Mouse (Mus musculus) T-helper 1 cell (primary cell): ENCODE results near the gene Cdon.

Experiments used
- in situ Hi-C: fragments of 300-600 bp; cut with MboI, MseI; formaldehyde crosslinking; loops from one replicate; pipeline ENCODE4 v1.15.1; 2025; ENCODE audit warnings: high pct_unique_total_duplicates

Cdon gene

DNA sequence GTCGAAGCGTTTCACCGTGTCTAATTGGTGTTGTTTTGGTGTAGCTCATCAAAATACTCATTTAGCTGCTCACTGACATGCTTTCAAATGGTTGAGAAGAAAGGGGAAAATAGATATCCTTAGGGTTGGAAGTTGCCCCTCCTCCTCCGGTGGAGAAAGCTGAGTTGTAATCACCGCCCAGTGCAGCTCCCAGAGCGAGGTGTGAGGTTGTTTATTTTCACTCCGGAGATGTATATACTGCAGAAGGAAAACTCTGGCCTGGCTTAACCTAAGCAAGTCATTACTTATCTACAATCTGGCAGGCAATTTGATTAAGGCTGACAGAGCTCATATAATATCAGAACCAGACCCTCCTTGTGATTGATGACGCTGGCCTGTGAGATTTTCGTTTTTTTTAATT lies 14.6 kb downstream of the Cdon start:
- in situ Hi-C loops = no loop called here

DNA sequence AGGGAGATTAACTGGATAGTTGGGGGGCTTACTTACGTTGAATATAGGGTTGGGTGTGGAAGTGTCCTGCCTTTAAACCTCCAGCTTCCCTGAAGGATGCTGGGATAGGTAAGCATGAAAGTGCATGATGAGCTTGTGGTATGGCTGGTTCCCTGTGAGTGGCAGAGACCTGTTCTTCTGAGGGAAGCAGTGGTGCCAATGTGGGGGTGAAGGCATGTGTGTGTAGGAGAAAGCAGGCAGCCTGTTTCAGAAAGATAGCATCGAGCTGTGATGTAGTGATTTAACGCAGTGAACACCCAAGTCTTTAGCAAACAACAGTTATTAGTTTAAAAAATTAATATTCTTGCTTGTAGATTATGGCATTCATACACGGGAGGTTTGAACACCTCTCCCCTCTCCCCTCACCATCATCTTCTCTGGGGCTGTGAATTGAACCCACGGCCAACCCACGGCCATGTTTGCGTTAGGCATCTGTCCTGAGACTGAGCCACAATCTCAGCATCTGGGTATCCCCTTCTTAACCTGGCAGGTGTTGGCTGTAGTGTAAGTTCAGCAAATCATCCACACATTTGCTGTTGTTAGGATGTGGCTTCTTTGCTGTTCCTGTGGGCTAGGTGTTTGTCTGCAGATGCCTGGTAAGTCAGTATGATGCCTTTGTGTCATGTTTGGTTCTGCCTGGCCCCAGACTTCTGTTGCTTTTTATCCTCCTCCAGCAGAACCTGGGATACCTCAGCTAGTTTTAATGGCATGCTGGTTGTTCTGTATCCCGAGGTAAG lies 17.5 kb downstream of the Cdon start:
- in situ Hi-C loops = no loop called here

DNA sequence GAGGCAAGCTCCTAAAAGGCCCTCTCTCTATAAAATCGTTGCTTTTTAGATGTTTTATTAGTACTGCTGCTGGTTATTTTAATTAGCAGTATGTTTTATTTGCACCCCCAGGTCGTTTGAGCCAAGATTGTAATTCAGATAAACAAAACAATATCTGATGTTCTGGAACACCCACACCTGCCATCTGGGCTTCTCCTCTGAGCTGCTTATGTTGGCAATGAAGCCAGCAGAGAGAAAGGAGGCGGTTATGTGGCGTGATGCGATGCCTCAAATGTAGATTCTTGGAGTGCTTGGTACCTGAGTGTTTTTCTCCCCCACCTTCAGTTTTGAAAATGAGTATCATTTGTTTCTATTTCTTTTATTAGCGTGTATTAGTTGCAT lies 18.1 kb downstream of the Cdon start:
- in situ Hi-C loops = no loop called here

DNA sequence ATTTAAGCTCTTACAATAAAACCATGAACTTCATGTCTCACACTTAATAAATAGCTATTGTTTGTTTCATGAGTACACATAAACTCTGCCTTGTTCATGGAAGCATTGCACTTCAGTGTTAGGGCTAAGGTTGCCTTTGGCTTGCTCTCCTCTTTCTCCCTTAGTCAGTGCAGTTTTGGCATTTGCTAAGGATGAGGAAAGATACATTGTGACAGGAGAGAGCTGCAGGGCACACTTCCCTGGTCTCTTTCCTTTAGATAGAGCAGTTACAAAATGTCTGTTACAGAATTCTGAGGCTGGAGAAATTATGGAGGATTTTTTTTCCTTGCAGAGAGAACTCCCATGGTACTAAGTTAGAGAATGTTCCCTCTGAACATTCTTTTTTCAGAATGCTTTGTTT lies 18.8 kb downstream of the Cdon start:
- in situ Hi-C loops = no loop called here

DNA sequence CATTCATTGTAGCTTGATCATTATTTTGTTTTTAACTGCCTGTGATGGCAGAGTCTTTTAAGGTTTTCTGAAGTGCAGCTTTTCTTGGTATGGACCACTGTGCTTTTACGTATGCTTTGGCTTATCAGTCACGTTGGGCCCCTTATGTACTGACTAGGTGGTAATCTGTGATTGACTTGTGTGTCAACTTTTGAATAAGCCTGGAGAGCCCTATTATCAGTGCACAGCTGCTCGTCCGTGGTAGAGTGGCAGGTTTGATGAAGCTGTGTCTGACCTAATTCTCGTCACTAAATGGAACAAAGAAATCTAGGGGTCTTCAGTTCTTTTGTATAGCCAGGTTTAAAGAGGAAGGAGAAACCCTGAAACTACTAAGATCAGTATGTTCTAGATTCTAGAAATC lies 21.5 kb downstream of the Cdon start:
- in situ Hi-C loops = no loop called here

DNA sequence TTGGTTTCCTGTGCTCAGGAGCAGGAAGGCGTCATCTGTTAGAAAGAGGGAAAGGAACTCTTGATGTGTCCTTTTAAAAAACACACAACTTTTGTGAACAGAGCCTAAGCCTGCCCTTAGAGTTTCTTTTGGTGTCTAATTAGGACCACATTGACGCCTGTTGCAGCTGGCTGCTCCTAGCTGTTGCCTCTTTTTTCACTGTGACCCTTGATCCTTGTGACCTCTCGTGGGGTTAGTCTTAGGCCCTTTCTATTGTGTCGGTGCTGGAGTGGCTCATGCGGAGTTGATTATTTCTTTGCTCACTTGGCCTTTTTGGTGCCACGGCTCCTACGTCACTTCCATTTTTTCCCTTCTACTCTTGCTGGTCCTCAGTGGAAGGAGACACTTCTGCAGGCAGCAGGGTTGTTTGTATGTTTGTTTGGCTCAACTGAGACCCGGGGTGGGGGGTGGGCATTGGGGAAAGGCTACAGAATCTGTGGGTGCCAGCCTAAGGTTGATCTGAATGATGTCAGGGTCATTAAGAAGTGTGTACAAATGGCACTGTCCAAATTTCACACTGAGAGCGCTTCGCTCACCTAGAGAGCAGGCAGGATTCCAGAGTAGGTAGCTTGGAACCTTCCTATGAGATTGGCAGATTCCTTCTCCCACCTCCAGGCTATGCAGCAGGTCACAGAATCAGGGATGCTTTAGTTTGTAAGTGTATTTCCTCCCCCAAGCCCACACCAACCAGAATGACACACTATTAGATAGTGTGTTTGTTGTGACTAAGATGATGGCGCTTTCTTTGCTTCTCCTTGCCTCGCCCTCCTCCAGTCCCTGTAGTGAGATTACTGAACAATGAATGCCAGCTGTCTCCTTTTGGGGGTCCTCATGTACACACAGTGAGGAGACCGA lies 22.9 kb downstream of the Cdon start:
- in situ Hi-C loops = no loop called here

DNA sequence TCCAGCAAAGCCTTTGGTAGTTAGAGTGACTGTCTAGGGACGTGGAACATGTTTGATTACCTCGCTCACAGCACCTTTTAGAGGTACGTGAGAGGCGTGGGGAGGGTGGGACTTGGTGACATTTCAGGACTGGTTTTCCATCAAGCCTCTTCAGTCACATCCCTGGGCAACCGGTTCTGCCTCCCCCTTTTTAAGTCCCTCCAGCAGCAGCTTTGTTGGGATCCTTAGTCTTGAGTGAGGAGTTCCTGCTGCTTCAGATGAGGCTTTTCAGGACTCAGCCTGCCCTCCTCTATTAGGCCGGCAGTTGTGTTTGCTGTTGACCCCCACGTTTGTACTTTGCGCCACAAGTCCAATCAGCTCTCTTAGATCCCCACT lies 23.6 kb downstream of the Cdon start:
- in situ Hi-C loops = no loop called here

DNA sequence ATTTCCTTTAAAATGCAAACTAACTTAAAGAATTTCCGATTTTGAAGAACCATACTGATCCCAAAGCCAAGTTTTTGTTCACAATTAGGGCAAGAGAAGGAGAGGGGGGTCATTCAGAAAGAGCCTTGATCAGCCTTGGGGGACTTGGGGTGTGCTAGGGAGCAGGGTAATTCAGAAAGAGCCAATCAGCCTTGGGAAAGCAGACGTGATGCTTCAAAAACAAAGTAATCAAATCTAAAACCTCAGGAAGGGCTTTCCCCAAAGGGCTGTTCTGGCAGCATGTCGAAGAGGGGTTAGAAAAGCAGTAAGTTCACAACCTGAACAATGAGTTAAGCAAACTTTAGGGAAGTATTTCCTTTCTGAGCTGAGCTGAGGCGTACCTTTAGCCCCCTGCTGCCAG lies 26.0 kb downstream of the Cdon start:
- in situ Hi-C loops = no loop called here

DNA sequence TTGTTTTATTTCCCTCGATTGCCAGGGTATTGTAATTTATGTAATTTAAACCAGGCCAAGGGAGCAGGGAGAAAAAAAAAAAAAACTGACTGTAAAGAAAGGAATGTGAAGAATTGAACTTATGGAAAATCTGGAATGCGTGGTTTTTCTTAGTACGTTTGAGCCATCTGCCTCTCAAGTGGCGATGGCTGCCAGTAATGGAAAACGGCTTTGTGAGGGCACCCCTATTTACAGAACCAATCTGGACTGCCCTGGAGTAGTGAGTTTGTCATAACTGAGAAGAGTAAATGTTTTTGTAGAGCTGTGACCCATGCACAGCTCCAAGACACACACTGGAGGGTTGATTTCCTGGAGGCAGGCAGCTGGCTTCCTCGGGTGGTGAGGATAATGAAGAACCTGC lies 32.4 kb downstream of the Cdon start:
- in situ Hi-C loops = no loop called here

DNA sequence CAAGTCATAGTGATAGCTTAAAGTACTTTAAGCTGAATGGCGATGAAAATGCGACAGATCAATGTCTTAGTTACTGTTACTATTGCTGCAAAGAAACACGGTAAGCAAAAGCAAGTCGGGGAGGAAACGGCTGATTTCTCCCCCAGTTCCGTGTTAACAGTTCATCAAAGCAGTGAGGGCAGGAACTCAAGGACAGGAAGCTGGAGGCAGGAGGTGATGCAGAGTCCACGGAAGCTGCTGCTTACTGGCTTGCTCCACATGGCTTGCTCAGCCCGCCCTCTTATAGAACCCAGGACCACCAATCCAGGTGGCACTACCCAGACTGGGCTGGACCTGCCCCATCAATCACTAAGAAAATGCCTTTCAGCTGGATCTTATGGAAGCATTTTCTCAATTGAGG lies 38.7 kb downstream of the Cdon start:
- in situ Hi-C loops = no loop called here

DNA sequence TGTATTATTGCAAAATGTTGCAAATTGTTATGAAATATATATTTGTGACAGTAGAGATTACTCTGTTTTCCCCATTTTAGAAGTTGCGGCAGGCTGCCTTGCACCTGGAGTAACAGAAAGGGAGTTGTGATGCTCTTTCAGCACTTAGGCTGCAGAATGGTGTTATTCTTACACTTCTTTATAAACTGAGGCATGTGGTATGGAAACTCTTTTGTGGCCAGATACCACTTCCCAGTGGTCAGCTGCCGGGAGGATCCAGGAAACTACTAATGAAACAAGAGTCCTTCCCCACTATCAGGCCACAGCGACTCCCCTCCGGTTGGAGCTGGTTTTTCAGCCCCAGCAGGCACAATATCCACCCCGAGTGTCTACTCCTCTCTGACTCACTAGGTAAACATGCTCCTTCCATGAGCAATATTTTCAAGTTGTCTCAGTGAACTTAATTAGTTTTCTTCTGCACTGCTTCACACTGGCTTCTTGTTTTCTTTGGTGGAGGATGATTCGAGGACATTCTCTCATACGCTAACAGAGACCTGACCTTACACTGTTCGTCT lies 46.4 kb downstream of the Cdon start:
- in situ Hi-C loops = no loop called here

DNA sequence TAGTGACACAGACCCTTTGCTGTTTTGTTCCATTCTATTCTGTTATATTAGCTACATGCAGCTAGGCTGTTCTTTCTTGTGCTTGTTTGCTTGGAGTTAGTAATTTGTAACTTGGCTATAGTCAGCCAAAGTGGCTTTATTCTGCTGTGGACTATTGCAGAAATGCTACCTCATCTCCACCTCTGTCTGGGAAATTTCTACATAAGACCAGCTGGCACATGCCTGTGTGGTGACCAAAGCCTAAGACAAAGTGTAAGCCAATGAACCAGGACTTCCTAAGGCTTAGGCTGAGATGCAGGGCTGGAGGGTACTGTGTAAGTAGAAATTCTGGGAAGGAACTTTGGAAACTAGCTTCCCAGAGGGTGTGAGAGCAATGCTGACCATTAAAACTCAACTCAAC lies 48.0 kb downstream of the Cdon start:
- in situ Hi-C loops = no loop called here

DNA sequence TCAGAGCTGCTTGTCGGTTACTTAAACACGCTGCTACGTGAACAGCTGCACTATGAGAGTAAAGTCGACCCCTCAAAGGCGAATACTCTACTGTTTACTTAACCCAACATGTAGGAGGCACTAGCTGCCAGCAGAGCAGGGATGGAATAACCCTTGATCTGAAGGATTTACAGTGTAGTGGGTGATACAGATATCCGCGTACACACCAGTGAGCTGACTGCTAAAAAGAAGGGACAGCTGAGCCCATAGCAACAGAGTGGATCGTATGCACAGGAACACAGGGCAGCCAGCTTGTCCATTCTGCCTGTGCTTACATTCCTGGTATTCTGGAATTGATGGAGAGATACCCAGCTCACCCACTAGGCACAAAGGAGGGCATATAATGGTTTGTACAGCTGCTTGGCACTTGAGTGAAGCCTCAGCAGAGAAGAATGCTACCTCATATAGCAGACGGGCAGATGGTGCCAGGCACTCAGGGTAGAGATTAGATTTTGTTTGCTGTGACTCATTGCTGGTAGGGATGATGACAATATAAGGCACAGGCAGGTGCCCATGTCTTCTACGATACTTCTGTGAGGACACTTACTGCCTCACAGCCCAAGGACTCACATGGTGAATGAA lies 53.3 kb downstream of the Cdon start:
- in situ Hi-C loops = no loop called here

DNA sequence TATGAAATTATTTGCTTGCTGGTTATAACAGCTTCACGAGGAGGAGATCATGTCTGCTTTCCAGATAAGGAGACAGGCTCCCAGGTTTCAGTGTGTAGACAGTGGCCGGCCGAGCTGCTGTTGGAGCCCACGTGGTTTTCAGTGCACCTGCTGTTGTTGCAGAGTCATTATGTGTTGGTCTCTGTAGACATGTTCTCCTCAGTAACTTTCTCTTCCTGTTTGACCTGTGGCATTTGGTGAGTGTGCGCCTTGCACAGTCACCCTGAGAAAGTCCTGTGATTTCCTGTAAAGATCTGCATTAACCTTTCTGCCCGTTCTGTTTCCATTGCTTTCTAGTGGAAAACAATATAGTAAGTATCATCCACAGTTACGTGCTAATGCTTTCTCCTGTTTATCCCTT lies 54.5 kb downstream of the Cdon start:
- in situ Hi-C loops = no loop called here

DNA sequence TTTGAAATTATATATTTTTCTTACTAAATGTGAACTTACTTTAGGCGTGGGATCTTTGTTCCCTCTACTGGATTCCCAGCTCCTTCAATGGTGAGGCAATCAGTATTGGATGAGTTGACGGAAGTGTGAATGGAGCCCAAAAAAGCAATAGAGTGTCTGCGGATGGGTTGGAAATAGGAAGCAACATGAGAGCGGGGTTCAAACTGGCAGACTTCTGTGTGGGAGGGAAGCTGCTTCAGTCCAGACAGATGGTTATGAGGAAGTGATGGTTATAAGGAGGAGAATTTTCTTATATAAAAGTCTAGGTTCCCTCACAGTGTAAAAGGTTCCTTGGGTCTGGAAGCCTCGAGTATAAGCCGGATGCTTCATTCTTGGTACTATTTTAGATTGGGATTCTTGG lies 58.5 kb downstream of the Cdon start:
- in situ Hi-C loops = no loop called here

DNA sequence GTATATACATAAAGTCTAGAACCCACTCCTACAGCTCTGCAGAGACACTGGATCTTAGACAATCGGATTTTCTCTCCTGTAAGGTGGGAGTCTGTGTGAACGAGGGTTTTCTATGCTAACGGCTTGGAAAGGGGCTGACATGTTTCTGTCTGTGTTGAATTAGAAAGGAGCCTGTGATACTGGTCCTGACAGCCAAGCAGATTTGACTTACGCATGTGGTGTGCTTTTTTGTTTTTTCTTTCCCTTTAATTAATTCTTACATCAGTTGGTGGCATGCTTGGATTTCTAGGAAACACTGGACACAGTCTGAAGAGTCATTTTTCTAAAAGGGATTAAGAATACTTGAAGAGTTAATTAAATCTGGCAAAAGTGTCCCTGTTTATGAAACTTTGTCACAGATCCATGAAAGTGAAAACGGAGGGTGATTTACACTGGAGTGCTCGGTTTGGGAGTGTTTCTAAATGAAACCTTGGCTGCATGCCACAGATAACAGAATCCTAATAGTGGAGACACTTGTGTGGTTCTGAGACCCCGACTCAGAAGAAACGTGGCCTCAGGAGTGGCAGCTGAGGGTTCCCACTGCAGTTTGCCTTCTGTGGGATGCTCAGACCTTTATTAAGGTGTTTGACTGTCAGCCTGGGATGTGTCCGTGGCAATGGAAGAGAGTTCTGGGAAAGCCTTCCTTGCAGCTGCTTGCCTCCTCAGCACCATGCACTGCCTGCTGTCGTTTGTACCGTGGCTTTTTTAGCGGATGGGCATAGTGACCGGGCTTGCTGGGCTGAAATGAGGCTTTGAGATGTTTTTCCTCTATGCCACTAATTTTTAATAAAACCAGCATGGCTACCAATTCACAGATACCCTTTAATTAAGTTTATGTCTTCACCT lies 61.3 kb downstream of the Cdon start:
- in situ Hi-C loops = no loop called here

DNA sequence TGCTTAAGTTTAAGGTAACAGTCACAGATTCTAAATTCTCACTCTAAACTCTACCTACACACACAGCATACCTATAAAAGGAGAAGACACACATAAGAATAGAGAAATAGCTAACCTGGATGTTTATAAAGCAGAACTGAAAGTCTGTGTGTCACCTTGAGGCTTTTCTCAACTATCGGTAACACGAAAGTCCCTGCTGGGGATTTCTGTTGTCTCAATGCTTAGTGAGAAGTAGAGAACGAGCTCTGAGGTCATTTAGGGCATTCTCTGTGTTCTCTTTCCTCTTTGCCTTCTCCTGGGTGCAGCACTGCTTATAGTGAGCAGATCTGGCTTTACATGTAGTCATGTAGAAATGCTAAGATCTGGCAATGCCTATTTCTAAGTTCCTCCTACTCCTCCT lies 63.0 kb downstream of the Cdon start:
- in situ Hi-C loops = no loop called here

DNA sequence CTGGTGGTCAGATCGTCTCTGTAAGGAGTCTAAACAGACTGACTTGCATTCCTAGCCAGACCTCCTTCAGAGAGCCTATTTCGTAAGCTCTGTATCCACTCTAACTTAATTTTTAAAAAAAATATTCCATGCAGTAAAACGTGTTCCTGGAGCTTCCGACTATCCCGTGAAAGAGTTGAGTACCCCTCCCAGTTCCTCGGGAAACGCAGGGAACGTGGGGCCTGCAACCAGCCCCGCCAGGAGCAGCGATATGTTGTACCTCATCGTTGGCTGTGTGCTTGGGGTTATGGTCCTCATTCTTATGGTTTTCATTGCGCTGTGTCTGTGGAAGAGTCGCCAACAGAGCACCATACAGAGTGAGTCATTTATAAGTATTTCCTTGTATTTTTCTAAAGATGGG lies 65.7 kb downstream of the Cdon start:
- in situ Hi-C loops = loop anchor here (5.0 kb wide), 1 partner anchor 54 kb away; no protein-coding TSS in a partner anchor

DNA sequence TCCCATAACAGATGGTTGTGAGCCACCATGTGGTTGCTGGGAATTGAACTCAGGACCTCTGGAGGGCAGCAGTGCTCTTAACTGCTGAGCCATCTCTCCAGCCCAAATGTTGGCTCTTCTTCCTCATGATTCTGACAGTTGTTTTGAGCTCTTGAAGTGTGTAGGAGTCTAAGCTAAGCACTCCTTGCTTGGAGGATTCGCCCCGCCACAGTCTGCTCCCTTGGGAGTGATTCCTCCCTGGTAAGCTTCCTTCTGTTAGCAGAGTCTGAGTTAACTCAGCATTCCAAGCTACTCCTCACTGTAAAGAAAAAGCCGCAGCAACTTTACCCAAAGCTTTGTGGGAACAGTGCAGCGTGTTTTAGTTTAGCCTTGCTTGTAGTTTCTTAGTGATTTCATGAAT lies 67.6 kb downstream of the Cdon start:
- in situ Hi-C loops = loop anchor here (5.0 kb wide), 1 partner anchor 56 kb away; no protein-coding TSS in a partner anchor

DNA sequence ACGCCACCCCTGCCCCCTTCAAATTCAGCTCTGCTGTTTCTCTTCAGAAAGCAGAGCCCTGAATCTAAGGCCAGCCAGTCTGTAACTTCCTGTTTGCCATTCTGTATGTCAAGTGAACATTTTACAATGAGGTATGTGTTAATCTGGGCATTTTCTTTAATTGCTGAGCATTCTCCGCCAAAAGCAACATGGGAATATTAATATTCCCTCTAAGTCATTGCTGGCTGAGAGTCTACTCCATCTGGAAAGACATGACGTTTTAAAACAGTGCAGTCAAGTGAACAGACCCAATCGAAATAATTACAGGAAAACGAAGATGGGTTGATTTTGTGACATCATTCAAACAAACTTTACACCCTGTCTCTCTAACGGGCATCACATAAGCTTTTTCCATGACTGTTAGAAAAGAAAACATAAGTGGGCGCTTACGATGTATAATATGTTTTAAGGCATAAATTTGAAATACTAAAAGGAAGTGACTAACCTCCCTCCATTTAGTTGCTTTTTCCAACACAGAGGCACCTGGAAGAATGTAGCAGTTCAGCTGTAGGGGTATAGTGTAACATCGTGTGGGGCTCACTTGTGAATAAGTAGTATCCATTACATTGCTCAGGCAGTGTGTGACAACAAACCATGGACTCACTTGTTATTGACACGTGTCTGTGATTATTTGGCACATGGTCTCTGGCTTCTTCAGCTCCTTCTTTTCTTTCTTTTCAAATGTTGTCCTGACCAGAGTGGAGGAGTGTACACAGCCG lies 70.4 kb downstream of the Cdon start:
- in situ Hi-C loops = no loop called here
